Mouse (Mus musculus) lung, adult 2 months (tissue): Measurements from ENCODE around the gene Birc3.

ENCODE experiments used
- CTCF ChIP-seq: fragments of 200-500 bp; IDR thresholded peaks from 2 replicates; pipeline ENCODE4 v1.5.1; 2011; ENCODE audit warnings: mild to moderate bottlenecking, low read length, control low read depth; ENCODE audit not compliant: insufficient read depth
- POLR2A ChIP-seq: fragments of 200-500 bp; IDR thresholded peaks from 2 replicates; pipeline ENCODE4 v1.6.1; 2011; ENCODE audit warnings: low read depth, mild to moderate bottlenecking, control low read depth, low read length, borderline replicate concordance; ENCODE audit errors: extremely low read depth

DNA sequence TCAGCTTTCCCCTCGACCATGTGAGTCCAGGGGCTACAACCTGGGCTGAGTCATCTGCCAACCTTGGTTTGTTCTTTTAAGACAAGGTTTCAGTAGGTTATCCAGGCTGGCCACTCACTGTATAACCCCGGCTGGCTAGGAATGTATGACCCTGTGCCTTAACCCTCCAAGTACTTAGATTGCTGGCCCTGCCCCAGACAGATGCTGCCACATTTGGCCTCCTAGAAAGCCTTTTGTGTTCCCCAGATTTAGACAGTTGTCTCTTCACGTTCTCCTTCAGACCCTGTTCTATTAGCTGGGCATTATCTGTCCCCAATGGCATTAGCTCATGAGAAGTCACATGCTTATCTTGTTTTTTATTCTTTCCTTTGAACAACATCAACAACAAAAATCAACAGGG, 17.1 kb downstream of the Birc3 start:
- TF ChIP-seq CTCF (no peak), POLR2A (no peak)
